Mouse (Mus musculus) testis, adult 2 months (tissue): ENCODE results near the gene Ttc30a1. TPM values are rescaled to one million over a fixed set of nuclear protein-coding genes. Genes with fewer than 3 reads are reported as not detected.
"Not testable (repeated sequence)": the region's sequence is repeated elsewhere in the genome, so short reads cannot be mapped to it uniquely, and the experiment has no call there.

Experiments used
- H3K27ac ChIP-seq: fragments of 200-500 bp; 2 replicates; pipeline ENCODE4 v1.5.1; 2012; ENCODE audit warnings: low read depth, low read length; ENCODE audit not compliant: control insufficient read depth, insufficient read depth
- H3K27me3 ChIP-seq: fragments of 200-500 bp; 2 replicates; pipeline ENCODE4 v1.6.1; 2012; ENCODE audit warnings: mild to moderate bottlenecking, low read length, moderate library complexity; ENCODE audit not compliant: control insufficient read depth, insufficient read depth
- H3K36me3 ChIP-seq: fragments of 200-500 bp; 2 replicates; pipeline ENCODE4 v1.6.1; 2012; ENCODE audit warnings: mild to moderate bottlenecking, low read length; ENCODE audit not compliant: control insufficient read depth, insufficient read depth
- H3K4me1 ChIP-seq: fragments of 200-500 bp; 2 replicates; pipeline ENCODE4 v1.6.1; 2012; ENCODE audit warnings: low read length; ENCODE audit not compliant: control insufficient read depth, insufficient read depth
- H3K4me3 ChIP-seq: fragments of 200-500 bp; 2 replicates; pipeline ENCODE4 v1.5.1; 2012; ENCODE audit warnings: low read depth, mild to moderate bottlenecking, low read length, moderate library complexity, mixed read lengths; ENCODE audit not compliant: control insufficient read depth
- CTCF ChIP-seq: fragments of 200-500 bp; IDR thresholded peaks from 2 replicates; pipeline ENCODE4 v1.5.1; 2012; ENCODE audit warnings: low read depth, mild to moderate bottlenecking, inconsistent platforms, low read length, moderate library complexity; ENCODE audit not compliant: control insufficient read depth, insufficient read depth, insufficient replicate concordance
- POLR2A ChIP-seq: fragments of 200-500 bp; IDR thresholded peaks from 2 replicates; pipeline ENCODE4 v1.6.1; 2012; ENCODE audit warnings: low read depth, mild to moderate bottlenecking, inconsistent platforms, low read length, moderate library complexity; ENCODE audit not compliant: control insufficient read depth
- polyA plus RNA-seq: library from polyadenylated mRNA; depleted of rRNA; stranded (reverse); fragments of >200 nt; gene quantifications from 2 replicates; pipeline ENCODE4 v1.2.3, GENCODE M21; 2012; rRNA removed

Gene Ttc30a1
- polyA plus RNA-seq, result 12.3 and 12.4 TPM in 2 replicates

DNA sequence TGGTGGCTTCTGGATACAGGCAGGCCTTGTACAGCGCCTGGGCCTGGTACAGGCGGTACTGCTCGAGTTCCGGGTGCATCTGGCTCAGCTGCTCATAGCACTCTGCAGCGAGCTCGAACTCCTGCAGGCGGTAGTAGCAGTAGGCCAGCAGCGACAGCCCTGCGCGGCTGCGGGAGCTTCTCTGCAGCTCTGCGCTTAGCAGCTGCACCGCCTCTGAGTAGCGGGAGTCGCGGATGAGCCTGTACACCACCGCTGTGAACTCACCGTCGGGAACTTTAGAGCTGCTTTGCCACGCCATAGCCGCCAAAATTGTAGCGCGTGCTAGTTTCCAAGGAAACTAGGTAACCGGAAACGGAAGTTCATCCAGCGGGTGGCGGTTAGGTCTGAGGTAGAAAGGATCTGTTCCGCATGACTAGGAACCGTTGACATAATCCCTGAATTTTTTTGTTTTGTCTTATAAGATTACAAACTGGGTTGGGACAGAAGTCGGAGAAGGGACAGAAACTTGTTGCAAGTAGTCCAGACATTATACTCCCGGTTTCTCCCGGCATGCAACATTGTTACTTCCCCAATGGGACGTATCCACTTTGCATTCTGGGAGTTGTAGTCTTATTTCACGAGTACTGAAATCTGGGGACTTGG is at the start of gene Ttc30a1:
Gene Ttc30a1, minus strand, starts transcription at position 528 of the 642 bp plus-strand sequence.
- Histone ChIP-seq H3K27ac (peak within 1 kb of the TSS; percentile 96), H3K4me3 (peak within 1 kb of the TSS; percentile 88)
- not testable (repeated sequence) for H3K36me3 ChIP-seq, H3K4me1 ChIP-seq, H3K27me3 ChIP-seq
- peak; percentile 45; the same call in 1 of the 2 replicates for TF ChIP-seq POLR2A

DNA sequence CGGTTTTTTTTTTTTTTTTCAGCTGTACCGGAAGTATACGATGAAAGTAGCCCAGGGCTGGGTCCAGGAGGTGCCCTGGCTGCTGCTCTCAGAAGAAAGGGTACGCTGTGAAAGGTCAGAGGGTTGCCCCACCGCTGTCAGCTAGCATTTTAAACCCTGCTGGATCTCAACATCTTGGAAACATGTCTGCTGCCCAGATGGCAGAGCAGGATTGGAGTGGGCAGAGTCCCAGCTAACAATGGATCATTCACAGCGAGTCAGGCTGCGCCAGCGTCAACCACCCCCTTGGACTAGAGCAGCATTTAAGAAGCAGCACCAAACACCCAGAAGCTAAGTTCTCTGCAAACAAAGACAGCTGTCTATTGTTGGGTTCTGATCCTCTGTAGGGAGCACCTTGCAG is 48.3 kb upstream of the Ttc30a1 start:
- no peak for TF ChIP-seq CTCF
- TF ChIP-seq POLR2A, result no peak
- Histone ChIP-seq H3K27ac (no peak overlapping the region), H3K36me3 (no peaks in the 10 kb centered on the region), H3K27me3 (no peaks in the 10 kb centered on the region), H3K4me1 (no peaks in the 10 kb centered on the region), H3K4me3 (no peak overlapping the region)

DNA sequence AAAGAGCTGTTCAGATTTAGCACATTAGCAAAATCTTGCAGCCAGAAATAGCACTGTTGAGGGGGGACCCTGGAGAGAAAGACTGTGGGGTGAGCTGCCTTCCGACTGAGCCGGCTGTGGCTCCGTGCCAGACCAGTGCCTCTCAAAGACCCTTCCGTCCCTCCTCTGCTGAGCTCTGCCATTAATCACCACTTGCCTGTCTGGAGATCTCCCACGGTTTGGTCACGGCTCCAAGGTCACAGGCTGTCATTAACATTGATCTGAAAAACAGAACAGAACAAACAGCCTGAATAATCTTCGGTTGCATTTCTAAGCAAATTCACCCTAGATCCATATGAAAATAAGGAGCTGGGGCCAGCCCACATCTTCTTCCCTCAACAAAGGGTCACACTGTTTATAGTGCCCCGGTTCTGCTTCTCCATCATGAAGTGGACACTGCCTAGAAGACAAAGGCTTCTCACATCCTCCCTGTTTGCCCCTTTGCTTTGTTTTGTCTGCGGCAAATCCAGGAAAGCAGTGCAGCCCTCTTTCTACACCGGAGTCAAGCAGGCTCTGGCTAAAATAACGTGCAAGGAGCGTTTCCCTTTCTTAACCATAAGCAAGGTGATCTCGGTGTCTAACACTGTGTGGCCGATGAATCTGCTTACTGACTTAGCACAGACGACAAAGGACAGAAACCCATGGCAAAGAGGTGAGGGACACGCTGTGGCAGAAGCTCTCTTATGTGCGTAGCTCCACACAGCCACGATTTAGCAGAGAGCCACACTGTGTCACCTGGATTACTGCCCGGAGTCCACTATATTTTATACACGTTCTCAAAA is 47.5 kb upstream of the Ttc30a1 start:
- Histone ChIP-seq H3K4me3 (no peak overlapping the region), H3K4me1 (no peaks in the 10 kb centered on the region), H3K27me3 (no peaks in the 10 kb centered on the region), H3K36me3 (no peaks in the 10 kb centered on the region), H3K27ac (no peak overlapping the region)
- TF ChIP-seq POLR2A (no peak), CTCF (no peak)

DNA sequence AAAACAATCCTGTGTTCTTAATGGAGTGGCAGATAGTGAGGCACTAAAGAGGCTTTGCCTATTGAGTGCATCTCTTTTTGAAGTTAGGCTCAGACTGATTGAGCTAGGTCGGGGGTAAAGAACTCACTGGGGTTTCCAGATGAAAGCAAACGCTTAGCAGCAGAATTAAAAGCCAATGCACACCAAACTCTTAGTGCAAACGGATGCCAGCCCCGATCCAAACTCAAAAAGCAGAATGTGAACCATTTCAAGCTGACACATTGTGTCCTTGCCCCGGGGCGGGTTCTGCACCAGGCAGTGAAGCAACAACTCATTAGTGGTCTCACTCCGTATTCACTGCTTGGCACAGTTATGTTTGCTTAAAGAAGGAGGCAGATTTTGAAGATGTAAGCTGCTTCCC is 35.1 kb upstream of the Ttc30a1 start:
- no peak for TF ChIP-seq CTCF
- no peak for TF ChIP-seq POLR2A
- H3K27ac ChIP-seq, result no peak overlapping the region
- H3K27me3 ChIP-seq, result no peaks in the 10 kb centered on the region
- no peaks in the 10 kb centered on the region for H3K36me3 ChIP-seq
- H3K4me3 ChIP-seq, result no peak overlapping the region
- H3K4me1 ChIP-seq, result no peaks in the 10 kb centered on the region; the same call in 1 of the 2 replicates

DNA sequence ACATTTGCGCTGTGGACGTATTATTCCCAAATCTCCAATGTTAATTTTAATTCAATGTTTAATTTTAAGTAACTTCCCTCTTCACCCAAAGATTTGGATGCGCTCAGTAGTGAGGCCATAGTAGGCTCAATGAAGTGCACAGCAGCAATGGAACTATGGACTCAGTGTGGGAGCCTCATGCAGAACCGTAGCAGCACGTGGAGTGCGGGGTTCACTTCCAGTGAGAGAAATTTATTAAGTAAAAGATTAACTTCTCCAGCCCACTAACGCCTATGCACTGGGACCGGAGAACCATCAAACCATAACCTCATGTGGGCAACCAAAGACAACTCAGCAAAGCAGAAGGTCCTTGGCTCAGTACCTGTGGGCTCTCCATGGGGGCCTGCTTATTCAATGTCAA is 34.4 kb upstream of the Ttc30a1 start:
- Histone ChIP-seq H3K4me3 (no peak overlapping the region), H3K27ac (no peak overlapping the region), H3K27me3 (no peaks in the 10 kb centered on the region), H3K36me3 (no peaks in the 10 kb centered on the region), H3K4me1 (peaks cover 4% of the 10 kb centered on the region; the same call in 1 of the 2 replicates)
- TF ChIP-seq CTCF, result no peak
- TF ChIP-seq POLR2A, result no peak

DNA sequence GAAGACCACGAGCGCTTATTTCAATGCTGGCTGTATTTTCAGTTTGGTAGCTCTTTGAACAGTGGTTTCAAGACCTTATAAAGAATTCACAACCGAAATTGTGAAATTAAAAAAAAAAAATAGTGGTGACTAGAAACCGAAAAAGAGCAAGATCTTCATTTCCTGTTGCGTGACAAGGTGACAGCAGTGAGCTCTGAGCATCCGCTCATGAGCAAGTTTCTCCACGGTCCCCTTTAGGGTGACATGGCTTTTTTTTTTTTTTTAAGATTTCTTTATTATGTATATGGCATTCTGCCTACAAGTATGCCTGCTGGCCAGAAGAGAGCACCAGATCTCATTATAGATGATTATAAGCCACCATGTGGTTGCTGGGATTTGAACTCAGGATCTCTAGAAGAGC is 33.7 kb upstream of the Ttc30a1 start:
- TF ChIP-seq POLR2A (no peak), CTCF (no peak)
- Histone ChIP-seq H3K4me1 (peaks cover 4% of the 10 kb centered on the region; the same call in 1 of the 2 replicates), H3K27me3 (no peaks in the 10 kb centered on the region), H3K36me3 (no peaks in the 10 kb centered on the region), H3K27ac (no peak overlapping the region), H3K4me3 (no peak overlapping the region)

DNA sequence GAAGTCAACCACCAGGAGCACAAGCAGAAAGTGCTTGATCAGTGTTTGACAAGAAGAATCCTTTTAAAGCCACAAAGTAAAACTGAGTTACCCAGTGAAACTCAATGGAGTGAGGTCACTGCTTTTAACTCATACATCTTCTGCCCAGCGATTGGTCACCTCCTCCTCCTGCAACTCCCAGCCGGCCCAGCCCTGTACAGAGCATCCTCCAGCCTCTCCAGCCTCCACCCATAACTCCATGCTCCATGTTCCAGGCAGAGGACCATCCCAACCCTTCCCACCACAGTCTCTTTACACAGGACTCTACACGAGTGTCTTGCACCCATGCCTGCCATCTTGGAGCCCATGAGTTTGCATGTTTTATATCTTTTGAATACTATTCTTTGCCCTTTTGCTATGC is 32.9 kb upstream of the Ttc30a1 start:
- Histone ChIP-seq H3K36me3 (no peaks in the 10 kb centered on the region), H3K27me3 (no peaks in the 10 kb centered on the region), H3K27ac (no peak overlapping the region), H3K4me1 (peaks cover 4% of the 10 kb centered on the region; the same call in 1 of the 2 replicates), H3K4me3 (no peak overlapping the region)
- TF ChIP-seq POLR2A (no peak), CTCF (no peak)
